Mouse (Mus musculus) E14TG2a.4 (cell line): ENCODE measurements around the gene Abhd18.
"Not testable (repeated sequence)": the region's sequence is repeated elsewhere in the genome, so short reads cannot be mapped to it uniquely, and the experiment has no call there.

Source experiments
- CTCF ChIP-seq: conservative IDR thresholded peaks from 2 replicates; pipeline ENCODE4 v1.5.1; 2014; ENCODE audit warnings: low read length
- POU5F1 ChIP-seq: IDR thresholded peaks from 2 replicates; pipeline ENCODE4 v1.6.1; 2014; ENCODE audit warnings: low read length, borderline replicate concordance

DNA sequence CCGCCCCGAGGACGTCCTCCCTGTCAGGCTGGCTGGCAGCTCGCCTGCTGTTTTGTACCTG lies at the start of gene Abhd18:
- TF ChIP-seq CTCF, POU5F1: not testable (repeated sequence)
